Mouse (Mus musculus) embryo, embryonic 11 days (tissue): ENCODE data around the gene Wnt9a.
"Not testable (repeated sequence)": the region's sequence is repeated elsewhere in the genome, so short reads cannot be mapped to it uniquely, and the experiment has no call there.

ENCODE experiments used
- DNase-seq: peaks from one replicate; pipeline ENCODE4 v3.0.0-alpha.2; 2015

Wnt9a gene

DNA sequence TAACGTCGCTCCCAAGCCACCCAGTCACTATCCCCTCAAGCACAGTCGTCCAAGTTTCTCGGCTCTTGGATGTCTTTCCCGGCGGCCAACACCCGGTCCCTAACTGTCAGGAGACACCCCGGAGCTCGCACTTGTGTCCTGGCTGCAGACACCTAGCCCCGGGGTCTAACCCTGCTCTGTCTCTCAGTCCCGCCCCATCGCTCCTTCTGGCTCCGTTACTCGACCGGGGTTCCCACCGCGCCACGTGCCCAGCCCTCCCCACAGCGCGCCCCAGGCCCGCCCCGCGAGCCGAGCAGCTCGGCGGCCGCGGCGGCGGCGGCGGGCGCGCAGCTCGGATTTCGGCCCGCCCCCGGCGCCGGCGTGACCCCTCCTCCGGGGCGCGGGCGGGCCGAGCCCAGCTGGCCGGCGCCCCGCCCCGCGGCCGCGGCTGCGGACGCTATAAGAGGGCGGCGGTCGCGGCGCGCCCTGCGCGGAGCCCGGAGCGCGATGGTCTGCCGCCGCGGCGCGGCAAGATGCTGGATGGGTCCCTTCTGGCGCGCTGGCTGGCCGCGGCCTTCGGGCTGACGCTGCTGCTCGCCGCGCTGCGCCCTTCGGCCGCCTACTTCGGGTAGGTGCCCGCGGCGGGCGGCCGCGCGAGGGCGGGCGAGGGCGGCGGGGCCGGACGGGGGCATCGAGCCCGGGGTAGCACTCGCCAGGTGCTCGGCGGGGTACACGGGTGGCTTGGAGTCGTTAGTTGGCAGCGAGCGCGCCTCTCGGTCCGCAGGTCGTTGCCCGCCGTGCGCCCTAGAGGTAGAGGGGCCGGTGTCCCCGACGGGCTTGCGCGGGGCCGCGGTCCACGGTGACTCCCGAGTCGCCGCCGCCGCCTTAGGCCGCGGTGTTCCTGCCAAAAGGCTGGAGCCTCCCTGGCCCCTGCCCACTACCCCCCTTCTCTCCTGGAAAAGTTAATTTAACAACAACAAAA is at the start of gene Wnt9a:
TSS of gene Wnt9a (plus strand) at position 468 of the 961 bp plus-strand sequence.
- peak; percentile 90 for DNase-seq

DNA sequence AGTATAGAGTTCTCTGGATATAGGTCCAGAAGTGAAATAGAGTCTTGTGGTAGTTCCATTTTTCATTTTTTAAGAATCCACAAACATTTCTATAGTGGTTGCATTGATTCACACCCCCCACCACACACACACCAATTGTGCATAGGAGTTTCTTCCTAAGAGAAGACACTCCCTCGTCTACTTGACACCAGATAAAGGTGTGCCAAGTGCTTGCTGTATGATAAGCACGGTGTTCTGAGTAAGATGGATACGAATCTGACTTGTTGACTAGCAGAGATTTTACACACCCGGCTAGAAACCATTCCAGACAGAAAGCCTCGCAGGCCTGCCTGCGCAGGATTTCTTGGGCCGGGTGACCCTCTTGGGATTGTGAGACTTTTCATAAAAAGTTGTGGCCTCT is 47.1 kb upstream of the Wnt9a start:
- DNase-seq = no peak

DNA sequence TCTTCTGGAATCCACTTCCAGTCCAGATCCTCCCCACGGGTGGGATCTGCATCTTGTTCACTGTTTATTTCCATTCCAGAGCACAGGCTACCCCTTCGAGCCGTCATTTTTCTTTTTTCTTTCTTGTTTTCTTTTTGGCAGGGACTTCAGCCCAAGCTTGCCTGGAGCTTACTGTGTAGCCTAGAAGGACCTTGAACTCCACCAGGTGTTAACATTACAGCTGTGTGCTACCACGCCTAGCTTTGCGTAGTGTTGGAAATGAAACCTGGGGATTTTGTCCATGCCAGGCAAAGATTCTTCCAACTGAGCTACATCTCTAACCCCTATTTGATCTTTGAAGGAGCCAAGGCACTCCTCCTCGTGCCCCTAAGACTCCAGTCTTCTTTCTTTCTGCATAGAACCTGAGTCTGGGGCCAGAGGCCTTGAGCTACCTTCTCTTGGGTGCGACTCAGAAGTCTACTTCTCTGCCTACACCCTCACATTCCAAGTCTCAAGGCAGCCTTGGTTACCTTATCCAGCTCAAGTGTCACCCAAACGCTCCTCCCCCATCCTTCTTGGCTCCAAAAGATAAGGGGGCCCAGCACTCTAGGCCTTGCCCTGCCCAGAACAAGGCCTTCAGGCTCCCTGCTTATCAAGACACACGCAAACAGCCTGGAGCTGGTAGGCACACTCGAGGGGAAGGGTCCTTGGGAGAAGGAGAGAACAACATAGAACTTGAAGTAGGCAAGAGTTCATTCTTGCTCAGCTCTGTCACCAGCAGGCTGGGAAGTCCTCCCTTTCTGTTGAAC is 45.8 kb upstream of the Wnt9a start:
- DNase-seq = no peak

DNA sequence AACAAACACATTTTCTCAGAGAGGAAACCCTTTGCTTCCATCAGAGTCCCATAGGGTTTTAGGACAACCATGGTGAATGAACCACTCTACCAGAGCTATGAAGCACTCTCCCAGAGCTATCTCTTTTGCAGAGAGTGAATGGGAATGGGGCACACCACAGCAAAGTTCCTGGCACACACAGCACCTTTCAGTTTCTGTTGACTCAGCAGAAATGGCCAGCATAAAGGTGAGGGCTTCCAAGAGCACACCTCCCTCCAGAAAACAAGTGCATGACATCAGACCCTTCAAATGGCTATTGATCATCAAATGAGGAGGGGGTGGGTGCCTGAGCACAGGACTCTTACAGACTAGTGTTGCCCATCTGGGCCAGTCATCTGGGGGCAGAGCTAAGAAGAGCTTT is 44.4 kb upstream of the Wnt9a start:
- DNase-seq = no peak

DNA sequence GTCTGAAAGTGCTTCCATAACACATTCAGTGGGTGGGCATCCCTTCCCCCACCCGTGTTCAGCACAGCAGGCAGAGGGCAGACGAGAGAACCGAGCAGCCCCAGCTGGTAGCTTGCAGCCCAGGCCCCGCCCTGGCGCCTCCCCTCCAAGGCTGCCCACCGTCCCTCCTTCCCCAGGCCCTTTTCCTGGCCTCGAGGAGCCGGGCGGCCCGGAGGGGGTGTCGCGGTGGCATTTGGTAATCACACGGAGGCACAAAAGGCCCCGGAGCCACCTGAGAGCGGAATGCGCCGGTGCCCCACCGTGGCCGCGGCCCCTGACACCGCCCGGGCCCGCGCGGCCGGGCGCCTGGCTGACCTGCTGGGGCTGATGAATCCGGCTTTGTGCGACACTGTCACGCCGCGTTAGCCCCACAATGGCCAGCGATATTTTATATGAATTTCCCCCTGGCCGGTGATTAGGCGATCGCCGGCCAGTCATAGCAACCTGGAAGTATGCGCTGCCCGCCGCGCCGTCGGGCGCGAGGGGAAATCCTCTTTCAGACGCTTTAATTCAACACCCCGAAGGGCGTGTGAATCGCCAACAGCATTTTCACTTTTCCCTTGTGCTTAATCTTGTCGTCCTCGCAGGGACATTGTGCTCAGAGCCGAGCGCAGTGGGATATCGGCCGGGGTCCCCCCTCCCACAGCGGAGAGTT is 42.7 kb upstream of the Wnt9a start:
- peak; percentile 80 for DNase-seq

DNA sequence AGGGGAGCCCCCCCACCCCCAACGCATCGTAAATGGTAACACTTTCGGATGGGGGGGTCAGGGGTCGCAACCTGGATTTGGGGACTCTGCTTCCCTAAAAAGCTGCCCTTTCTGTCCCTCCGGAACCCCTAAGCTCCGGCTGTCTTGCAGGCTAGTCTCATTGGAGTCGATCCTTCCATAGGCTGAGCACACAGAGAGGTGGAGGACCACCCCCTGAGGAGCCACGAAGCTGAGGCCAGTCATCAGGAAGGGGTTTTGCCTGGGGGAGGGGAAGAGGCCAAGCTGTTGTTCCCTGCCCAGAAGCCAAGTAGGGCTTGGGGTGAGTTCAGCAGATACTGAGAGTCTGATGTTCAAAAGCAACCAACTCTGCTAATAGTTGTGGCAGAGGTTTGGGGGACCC is 42.1 kb upstream of the Wnt9a start:
- peak; percentile 51 for DNase-seq

DNA sequence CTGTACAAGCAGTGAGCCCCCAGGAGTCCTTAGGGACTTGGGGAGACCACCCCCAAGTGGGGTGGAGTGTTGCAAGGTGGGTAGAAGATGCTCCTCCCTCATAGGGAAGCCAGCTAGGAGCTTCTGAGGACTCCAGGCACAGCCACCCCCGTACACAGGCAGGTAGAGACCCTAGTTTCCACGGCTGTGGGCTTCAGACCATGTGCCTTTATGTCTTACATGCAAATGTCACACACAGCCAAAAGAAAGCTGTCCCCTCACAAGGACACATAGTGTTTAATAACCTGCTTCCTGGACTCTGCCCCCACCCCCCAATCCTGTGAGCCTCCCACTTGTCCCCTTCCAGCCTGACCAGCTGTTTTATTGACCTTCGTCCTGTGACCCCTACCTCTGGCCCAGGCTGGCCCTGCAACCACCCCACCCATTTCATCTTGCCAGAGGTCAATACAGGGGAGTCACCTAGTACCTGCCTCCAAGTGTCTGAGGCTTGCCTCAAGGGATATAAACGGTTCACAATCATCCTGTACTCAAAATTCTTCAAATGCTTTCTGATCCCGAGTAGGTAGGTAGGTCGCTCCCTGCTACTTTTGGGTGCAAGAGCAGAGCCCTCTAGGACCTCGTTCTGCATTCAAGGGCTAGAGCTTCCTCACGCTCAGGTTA is 41.4 kb upstream of the Wnt9a start:
- no peak for DNase-seq

DNA sequence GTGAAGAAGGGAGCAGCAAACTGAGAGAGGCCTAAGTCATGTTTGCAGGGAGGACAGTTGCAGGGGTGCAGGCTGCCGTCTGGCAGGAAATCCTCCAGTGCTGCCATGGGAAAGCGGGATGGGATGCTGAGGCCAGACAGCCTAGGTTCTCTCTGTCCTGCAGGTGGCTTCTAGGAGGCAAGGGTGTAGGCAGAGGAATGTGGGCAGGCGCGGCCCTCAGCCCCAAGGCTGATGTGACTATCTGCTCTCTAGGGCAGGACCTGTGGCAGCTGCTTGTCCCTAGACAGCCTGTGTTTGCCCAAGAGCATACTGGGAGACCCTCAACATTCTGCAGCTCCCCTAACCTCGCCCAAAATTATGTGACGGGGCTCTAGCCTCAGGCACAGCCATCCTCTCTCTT is 40.0 kb upstream of the Wnt9a start:
- no peak for DNase-seq

DNA sequence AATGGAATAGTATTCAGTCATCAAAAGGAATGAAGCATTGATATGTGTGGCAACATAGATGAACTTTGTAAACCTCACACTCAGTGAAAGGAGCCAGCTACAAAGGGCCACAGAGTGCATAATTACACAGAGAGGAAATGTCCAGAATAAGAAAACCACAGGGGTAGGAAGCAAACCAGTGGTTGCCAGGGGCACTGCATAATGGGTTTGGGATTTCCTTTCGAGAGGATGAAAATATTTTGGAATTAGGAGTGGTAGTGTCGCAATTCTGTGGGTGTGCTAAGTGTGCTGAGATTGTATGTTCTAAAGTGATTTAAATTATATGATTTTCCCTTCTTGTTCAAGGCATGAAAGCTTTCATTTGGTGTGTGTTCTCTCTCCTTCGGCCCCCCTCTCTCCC is 32.5 kb upstream of the Wnt9a start:
- no peak for DNase-seq

DNA sequence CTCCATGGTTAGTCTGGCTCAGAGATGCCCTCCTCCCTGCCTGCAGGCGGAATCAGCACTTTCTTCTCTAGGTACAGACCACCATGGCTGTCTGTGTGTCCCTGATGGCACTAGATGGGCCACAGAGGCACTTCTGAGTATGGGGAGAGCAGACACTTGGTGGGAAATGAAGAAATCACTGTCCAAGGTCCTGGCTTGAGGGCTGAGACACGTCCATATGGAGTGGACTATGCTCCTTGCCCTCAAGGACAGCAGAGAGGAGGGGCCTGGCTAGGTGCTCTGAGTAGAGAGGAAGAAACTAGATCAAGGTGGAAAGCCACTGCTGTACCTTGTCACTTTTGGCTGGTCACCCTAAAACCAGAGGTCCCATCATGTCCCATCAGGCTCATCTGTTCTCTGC is 29.9 kb upstream of the Wnt9a start:
- no peak for DNase-seq

DNA sequence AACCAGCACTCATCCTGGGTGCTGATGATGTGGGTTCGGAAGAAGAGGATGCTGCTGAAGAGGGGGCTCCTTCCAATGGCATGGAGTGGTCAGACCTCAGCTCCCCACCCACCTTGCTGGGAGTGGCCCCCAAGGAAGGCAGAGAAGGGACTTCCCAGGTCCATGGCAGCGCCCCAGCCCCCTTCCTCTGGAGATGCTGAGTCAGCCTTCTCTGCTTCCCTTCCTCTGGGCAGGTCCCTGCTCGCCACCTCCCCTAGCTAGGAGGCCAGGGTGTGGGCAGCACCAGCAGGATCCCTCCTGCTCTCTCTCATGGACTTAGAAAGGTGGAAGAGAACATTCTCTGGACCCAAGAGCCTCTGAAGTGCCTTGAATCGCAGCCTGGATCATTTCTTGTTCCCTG is 28.7 kb upstream of the Wnt9a start:
- no peak for DNase-seq

DNA sequence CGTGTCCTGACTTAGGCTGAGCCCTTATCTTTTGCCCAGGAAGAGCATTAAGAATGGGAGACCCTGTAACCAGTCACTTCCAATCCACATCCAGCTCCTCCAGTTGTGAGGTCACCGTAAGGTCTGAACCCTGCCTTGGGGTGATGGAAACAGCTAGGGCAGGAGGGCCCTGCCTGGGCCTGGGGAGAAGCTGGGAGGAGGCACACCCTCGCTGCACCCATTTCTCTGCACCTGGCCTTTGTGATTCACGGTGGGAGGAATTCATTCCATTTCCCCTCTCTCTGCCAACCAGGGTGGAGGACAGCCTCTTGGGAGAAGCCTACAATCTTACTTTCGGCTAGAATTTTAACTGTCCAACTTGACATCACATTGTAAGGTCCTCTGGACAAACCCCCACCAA is 24.6 kb upstream of the Wnt9a start:
- no peak for DNase-seq

DNA sequence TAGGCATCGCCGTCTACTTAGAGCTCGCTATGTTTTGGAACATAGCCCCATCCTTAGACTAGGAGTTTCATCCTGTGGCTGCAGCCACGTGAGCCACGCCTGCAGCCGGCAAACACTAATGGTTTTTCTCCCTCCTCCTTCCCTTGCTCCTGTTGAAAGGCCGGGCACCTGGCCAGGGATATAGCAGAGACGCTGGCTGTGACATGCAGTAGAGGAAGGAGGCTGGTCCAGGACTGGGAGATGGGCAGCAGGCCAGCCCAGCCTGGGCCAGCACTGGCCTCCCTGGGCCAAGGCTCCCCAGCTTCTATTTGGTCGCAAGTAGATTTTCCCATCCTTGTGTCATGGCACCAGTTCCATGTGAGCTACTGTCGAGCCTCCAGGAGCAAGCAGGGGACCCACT is 23.8 kb upstream of the Wnt9a start:
- no peak for DNase-seq

DNA sequence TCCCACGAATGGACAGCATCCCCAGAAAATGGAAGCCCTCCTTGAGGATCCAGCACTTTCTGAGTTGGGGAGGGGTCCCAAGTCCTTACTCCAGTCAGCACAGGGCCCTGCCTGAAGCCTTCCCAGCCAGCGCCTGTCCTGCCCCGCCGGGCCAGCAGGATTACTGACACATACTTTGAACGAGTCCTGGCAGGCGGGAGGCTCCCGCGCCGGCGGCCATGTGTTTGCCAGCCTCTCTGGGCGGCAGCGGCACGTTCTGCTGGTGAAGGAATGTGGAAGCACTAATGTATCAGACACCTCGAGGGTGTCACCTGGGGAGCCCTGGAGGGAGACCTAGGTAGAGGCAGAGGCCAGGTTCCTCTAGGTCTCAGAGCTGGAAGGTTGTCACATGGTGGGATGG is 22.6 kb upstream of the Wnt9a start:
- no peak for DNase-seq

DNA sequence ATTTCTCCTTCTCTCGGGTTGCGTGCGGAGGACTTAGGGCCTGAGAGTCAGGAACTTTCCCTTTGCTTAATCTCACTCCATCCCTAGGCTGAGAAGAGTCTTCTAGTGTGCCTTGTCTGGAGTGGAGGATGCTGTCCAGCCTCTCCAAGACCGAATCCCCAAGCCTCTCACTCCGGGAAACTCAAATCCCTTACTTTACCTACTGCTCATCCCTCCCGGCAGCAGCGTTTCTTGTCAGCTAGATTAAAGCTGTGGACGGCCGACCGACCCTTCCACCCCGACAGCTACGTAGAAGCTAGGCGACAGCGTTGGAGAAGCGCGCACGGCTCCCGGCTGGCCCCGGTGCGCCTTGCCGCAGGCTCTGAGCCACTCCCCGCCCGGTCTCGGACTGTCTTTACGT is 17.0 kb upstream of the Wnt9a start:
- DNase-seq = no peak

DNA sequence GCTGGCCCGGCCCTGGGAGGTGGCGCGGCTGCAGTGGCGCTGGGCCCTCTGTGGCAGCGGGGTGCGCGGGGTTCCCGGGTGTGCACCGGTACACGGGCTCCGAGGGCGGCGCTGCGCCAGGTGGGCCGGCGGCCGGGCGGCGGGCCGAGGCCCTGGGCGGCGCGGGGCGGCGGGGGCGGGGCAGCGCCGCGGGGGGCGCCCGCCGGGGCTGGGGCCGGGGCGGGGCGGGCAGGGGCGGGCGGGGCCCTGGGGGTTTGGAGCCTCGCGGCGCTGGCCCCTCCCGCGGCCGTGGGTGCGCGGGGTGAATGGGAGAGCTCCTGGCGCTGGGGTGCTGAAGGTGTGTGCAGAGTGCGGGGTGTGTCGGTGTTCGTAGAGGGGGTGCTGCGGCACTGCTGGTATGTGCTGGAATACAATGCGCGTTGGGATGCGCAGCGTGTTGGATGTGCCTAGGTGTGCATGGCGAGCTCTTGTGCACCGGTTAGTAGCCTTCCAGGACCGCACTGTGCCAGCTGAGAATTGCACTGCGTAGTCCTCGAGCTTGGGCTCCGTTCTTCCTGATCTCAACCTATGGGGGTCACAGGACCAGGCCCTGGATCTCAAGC is 15.9 kb upstream of the Wnt9a start, which contains the start of gene Wnt3a:
TSS of gene Wnt3a (minus strand) at position 51 of the 602 bp plus-strand sequence.
- DNase-seq = no peak

DNA sequence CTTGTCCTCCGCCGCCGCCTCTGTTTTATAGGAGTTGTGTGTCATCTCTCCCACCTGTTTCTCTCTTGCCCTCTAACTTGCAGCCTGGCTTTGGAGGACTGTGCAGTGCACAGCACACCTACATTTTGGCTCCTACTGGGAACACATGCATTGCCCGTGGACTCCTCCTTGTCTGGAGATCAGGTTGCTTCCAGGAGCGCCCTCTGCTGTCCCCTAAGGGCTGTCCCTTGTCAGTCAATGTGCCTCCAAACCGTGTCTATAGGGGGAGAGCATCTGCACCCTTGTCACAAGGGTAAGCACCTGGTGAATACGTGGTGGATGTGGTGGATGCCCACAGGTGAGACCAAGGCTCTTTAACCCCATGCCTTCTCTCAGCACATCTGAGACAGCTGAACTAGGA is 13.1 kb upstream of the Wnt9a start:
- peak; percentile 75 for DNase-seq

DNA sequence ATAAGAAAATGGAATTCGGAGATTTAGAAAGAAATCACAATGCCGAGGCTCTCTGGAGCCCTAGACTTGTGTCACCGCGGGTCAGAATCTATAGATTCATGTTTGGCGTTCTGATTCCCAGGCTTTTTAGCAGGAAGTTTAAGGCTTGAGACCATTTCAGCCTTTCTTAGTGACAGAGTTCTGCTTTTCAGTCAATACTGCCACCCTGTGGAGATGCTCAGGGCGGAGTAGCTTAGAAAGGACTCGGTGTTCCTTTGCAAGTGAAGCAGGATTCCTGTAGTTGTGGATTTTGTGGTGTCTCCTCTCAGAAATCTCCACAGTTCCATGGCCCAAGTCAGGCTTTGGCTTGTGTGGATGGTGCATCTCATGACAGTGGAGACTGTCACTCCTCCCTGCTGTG is 8.8 kb upstream of the Wnt9a start:
- peak; percentile 73 for DNase-seq

DNA sequence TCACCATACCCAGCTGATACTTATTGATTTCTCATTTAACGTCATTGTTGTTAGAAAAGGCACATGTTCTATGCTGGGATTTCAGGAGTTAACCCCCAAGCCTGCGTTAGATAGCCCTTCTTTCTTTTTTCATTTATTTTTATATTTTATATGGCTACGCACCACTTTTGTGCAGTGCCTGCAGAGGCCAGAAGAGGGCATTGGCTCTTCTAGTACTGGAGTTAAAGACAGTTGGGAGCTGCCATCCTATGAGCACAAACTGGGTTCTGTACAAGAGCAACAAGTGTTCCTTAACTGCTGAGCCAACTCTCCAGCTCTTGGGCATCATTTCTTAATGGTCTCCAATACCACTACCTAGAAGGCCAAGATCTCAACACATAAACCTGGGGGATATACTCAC is 6.5 kb upstream of the Wnt9a start:
- DNase-seq = no peak

DNA sequence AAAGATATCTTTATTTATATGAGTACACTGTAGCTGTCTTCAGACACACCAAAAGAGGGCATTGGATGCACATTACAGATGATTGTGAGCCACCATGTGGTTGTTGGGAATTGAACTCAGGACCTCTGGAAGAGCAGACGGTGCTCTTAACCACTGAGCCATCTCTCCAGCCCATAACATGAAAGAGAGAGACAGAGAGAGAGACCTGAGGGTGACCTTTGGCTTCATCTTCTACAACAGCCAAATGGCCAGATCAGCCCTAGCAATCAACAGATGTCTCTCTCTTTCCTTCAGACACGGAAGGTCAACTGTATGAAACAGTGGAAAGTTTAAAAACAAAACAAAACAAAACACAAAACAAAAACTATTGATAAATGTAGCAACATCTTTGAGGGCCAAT is 5.7 kb upstream of the Wnt9a start:
- not testable (repeated sequence) for DNase-seq

DNA sequence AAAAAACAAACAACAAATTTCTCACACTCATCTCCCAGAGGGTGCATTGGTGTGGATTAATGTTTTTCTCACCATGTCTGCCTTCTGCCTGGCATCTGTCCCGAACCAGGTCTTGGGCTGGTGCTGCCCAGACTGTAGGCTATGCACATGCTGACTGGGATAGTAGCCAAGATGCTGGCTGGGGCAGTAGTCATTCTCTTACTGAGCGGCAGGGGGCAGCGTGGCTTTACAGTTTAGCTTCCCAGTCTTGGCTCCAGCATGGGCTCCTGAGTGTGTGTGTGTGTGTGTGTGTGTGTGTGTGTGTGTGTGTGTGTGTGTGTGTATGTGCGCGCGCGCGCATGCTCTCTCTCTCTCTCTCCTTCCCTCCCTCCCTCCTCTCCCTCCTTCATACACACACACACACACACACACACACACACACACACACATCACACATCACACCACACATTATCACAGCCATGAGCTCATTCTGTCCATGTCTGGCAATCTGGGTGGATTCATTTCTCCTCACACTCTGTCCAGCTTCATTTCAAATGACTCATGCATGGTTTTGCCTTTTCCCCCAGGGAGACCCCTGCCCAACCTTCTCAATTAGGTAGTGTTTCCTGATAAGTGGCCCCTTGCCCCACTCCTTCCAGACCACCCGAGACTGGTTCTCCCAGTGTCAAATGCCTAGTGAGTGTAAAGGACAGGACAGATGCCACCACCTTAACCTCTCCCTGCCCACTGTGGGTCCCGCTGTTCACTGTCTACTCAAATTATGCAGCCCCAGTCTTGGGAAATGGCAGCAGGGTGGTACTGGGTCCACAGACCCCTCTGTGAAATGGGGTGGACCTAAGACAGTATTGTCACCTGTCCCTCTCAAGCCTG is 3.8 kb upstream of the Wnt9a start:
- DNase-seq = peak; percentile 85
